Comparison of ENCODE assay signal across 7 mouse cellular contexts in genomic region chr17:35047688-35048087, GRCm38 (mm10). TPM values are rescaled to one million over a fixed set of nuclear protein-coding genes. Genes with fewer than 3 reads are reported as not detected.
DNase-seq lines count a peak whose midpoint lies in the region; ATAC-seq lines count a peak whose summit lies in the region.

No protein-coding gene starts in this region.

- H3K4me1 ChIP-seq in midbrain, embryonic 12.5 days: peaks cover 61% of the 10 kb centered on the region
- H3K4me1 ChIP-seq in midbrain, embryonic 15.5 days: peaks cover 32% of the 10 kb centered on the region
- H3K4me1 ChIP-seq in heart, embryonic 15.5 days (replicated peaks): peaks cover 57% of the 10 kb centered on the region
- peaks cover 56% of the 10 kb centered on the region for H3K4me1 ChIP-seq in stomach, embryonic 16.5 days (ENCODE audit: control insufficient read depth, insufficient read depth, low read length)

- H3K9ac ChIP-seq in midbrain, embryonic 12.5 days (replicated peaks): no peak overlapping the region
- no peak overlapping the region for H3K9ac ChIP-seq in midbrain, embryonic 15.5 days
- peak overlapping the region; percentile 27; the same call in 1 of the 2 replicates for H3K9ac ChIP-seq in heart, embryonic 15.5 days
- H3K9ac ChIP-seq in stomach, embryonic 16.5 days (ENCODE audit: low read length): peak overlapping the region; percentile 28; the same call in 1 of the 2 replicates

- DNase-seq in kidney, postnatal 36 days: peak; percentile 67 to 89
- no peak for DNase-seq in thymus, postnatal 0 days (ENCODE audit: low spot score)
- DNase-seq in gastrocnemius, postnatal 10 days: no peak

- no peak overlapping the region for H3K4me3 ChIP-seq in midbrain, embryonic 12.5 days
- H3K4me3 ChIP-seq in midbrain, embryonic 15.5 days: no peak overlapping the region
- 0 out of 2 replicates have a peak overlapping the region, but pooled peaks have one; percentile 4 for H3K4me3 ChIP-seq in heart, embryonic 15.5 days
- 0 out of 2 replicates have a peak overlapping the region, but pooled peaks have one; percentile 3 for H3K4me3 ChIP-seq in stomach, embryonic 16.5 days (replicated peaks; ENCODE audit: low read length)

- 0 out of 2 replicates have a peak, but pooled peaks cover under 1% of the 10 kb centered on the region for H3K36me3 ChIP-seq in midbrain, embryonic 12.5 days
- H3K36me3 ChIP-seq in midbrain, embryonic 15.5 days (replicated peaks): no peaks in the 10 kb centered on the region
- peaks cover 5% of the 10 kb centered on the region; the same call in 1 of the 2 replicates for H3K36me3 ChIP-seq in heart, embryonic 15.5 days
- H3K36me3 ChIP-seq in stomach, embryonic 16.5 days (ENCODE audit: control insufficient read depth, insufficient read depth, low read length): peaks cover under 1% of the 10 kb centered on the region; the same call in 1 of the 2 replicates

- H3K27me3 ChIP-seq in midbrain, embryonic 12.5 days: no peaks in the 10 kb centered on the region
- H3K27me3 ChIP-seq in midbrain, embryonic 15.5 days (replicated peaks): no peaks in the 10 kb centered on the region
- no peaks in the 10 kb centered on the region for H3K27me3 ChIP-seq in heart, embryonic 15.5 days
- no peaks in the 10 kb centered on the region for H3K27me3 ChIP-seq in stomach, embryonic 16.5 days (ENCODE audit: control insufficient read depth, insufficient read depth, low read length)

- no peak for ATAC-seq in midbrain, embryonic 12.5 days (ENCODE audit: low FRiP score, low read depth)
- no peak for ATAC-seq in midbrain, embryonic 15.5 days (replicated peaks)
- no peak for ATAC-seq in heart, embryonic 15.5 days (replicated peaks; ENCODE audit: insufficient number of reproducible peaks, insufficient read depth, low FRiP score, low read depth)
- ATAC-seq in stomach, embryonic 16.5 days (ENCODE audit: insufficient read depth, low FRiP score): no peak

- H3K27ac ChIP-seq in midbrain, embryonic 12.5 days (replicated peaks): peak overlapping the region; percentile 61; the same call in 1 of the 2 replicates
- no peak overlapping the region for H3K27ac ChIP-seq in midbrain, embryonic 15.5 days
- peak overlapping the region; percentile 98 for H3K27ac ChIP-seq in heart, embryonic 15.5 days
- peak overlapping the region; percentile 99 for H3K27ac ChIP-seq in stomach, embryonic 16.5 days (ENCODE audit: low read length)

- no peak overlapping the region for H3K4me2 ChIP-seq in midbrain, embryonic 12.5 days (replicated peaks)
- no peak overlapping the region for H3K4me2 ChIP-seq in midbrain, embryonic 15.5 days
- H3K4me2 ChIP-seq in heart, embryonic 15.5 days: peak overlapping the region; percentile 76
- peak overlapping the region; percentile 100 for H3K4me2 ChIP-seq in stomach, embryonic 16.5 days (ENCODE audit: low read depth, low read length)

- H3K9me3 ChIP-seq in midbrain, embryonic 12.5 days: no peaks in the 10 kb centered on the region
- no peaks in the 10 kb centered on the region for H3K9me3 ChIP-seq in midbrain, embryonic 15.5 days
- H3K9me3 ChIP-seq in heart, embryonic 15.5 days (replicated peaks): no peaks in the 10 kb centered on the region
- H3K9me3 ChIP-seq in stomach, embryonic 16.5 days (replicated peaks; ENCODE audit: control insufficient read depth, low read length): no peaks in the 10 kb centered on the region

- WGBS in midbrain, embryonic 12.5 days: 57% methylated on average over 1 of the region's 1 CpGs
- WGBS in midbrain, embryonic 15.5 days: 49% methylated on average over 1 of the region's 1 CpGs
- 37% methylated on average over 1 of the region's 1 CpGs for WGBS in heart, embryonic 15.5 days
- WGBS in stomach, embryonic 16.5 days: 26% methylated on average over 1 of the region's 1 CpGs

RNA-seq across cellular contexts. Expression of gene Msh5, which starts 1.1 kb away (rescaled TPM):
- 6.9 and 7.6 TPM in 2 replicates for polyA plus RNA-seq in midbrain, embryonic 12.5 days (2016; fragmentation: Nextera tagmentation; extraction: Ambion mirVana)
- 1.6 and 3.3 TPM in 2 replicates for polyA plus RNA-seq in midbrain, embryonic 15.5 days (2015; fragmentation: Nextera tagmentation; extraction: Ambion mirVana)
- polyA plus RNA-seq in heart, embryonic 15.5 days (2015; fragmentation: Nextera tagmentation; extraction: Ambion mirVana): 2.7 and 3.8 TPM in 2 replicates
- polyA plus RNA-seq in stomach, embryonic 16.5 days (2015; fragmentation: Nextera tagmentation; extraction: Ambion mirVana): 3.9 and 4.2 TPM in 2 replicates
- polyA plus RNA-seq in thymus, postnatal 0 days (2015; fragmentation: Nextera tagmentation; extraction: Ambion mirVana): 8.9 and 13.5 TPM in 2 replicates
- total RNA-seq in gastrocnemius, postnatal 10 days (2021): 1 to 10 TPM; 1.5 to 3.5 TPM

RNA-seq across cellular contexts. Expression of gene Clic1, which starts 2.1 kb away (rescaled TPM):
- polyA plus RNA-seq in midbrain, embryonic 12.5 days (2016; fragmentation: Nextera tagmentation; extraction: Ambion mirVana): 145 and 165 TPM in 2 replicates
- 62.4 and 72.1 TPM in 2 replicates for polyA plus RNA-seq in midbrain, embryonic 15.5 days (2015; fragmentation: Nextera tagmentation; extraction: Ambion mirVana)
- 307 and 332 TPM in 2 replicates for polyA plus RNA-seq in heart, embryonic 15.5 days (2015; fragmentation: Nextera tagmentation; extraction: Ambion mirVana)
- polyA plus RNA-seq in stomach, embryonic 16.5 days (2015; fragmentation: Nextera tagmentation; extraction: Ambion mirVana): 396 and 441 TPM in 2 replicates
- 501 and 524 TPM in 2 replicates for polyA plus RNA-seq in thymus, postnatal 0 days (2015; fragmentation: Nextera tagmentation; extraction: Ambion mirVana)
- total RNA-seq in gastrocnemius, postnatal 10 days (2021): 10 to 100 TPM; 39.2 to 50.5 TPM

RNA-seq across cellular contexts. Expression of gene Ddah2, which starts 11.1 kb away (rescaled TPM):
- polyA plus RNA-seq in midbrain, embryonic 12.5 days (2016; fragmentation: Nextera tagmentation; extraction: Ambion mirVana): 595 and 615 TPM in 2 replicates
- 337 and 380 TPM in 2 replicates for polyA plus RNA-seq in midbrain, embryonic 15.5 days (2015; fragmentation: Nextera tagmentation; extraction: Ambion mirVana)
- 168 and 202 TPM in 2 replicates for polyA plus RNA-seq in heart, embryonic 15.5 days (2015; fragmentation: Nextera tagmentation; extraction: Ambion mirVana)
- 190 and 193 TPM in 2 replicates for polyA plus RNA-seq in stomach, embryonic 16.5 days (2015; fragmentation: Nextera tagmentation; extraction: Ambion mirVana)
- 51.6 and 57.5 TPM in 2 replicates for polyA plus RNA-seq in thymus, postnatal 0 days (2015; fragmentation: Nextera tagmentation; extraction: Ambion mirVana)
- total RNA-seq in gastrocnemius, postnatal 10 days (2021): 10 to 100 TPM; 45.3 to 51.9 TPM

RNA-seq across cellular contexts. Expression of gene Ly6g6c, which starts 17.5 kb away (rescaled TPM):
- polyA plus RNA-seq in midbrain, embryonic 12.5 days (2016; fragmentation: Nextera tagmentation; extraction: Ambion mirVana): not detected in 2 replicates
- polyA plus RNA-seq in midbrain, embryonic 15.5 days (2015; fragmentation: Nextera tagmentation; extraction: Ambion mirVana): 0.31 TPM in 1 of 2 replicates, not detected in the other
- 0.14 TPM in 1 of 2 replicates, not detected in the other for polyA plus RNA-seq in heart, embryonic 15.5 days (2015; fragmentation: Nextera tagmentation; extraction: Ambion mirVana)
- 50.6 and 109 TPM in 2 replicates for polyA plus RNA-seq in stomach, embryonic 16.5 days (2015; fragmentation: Nextera tagmentation; extraction: Ambion mirVana)
- polyA plus RNA-seq in thymus, postnatal 0 days (2015; fragmentation: Nextera tagmentation; extraction: Ambion mirVana): 0.27 and 0.57 TPM in 2 replicates
- total RNA-seq in gastrocnemius, postnatal 10 days (2021): not detected

RNA-seq across cellular contexts. Expression of gene Mpig6b, which starts 18.3 kb away (rescaled TPM):
- 0.52 and 0.93 TPM in 2 replicates for polyA plus RNA-seq in midbrain, embryonic 12.5 days (2016; fragmentation: Nextera tagmentation; extraction: Ambion mirVana)
- 0.21 and 0.43 TPM in 2 replicates for polyA plus RNA-seq in midbrain, embryonic 15.5 days (2015; fragmentation: Nextera tagmentation; extraction: Ambion mirVana)
- 0.77 and 0.81 TPM in 2 replicates for polyA plus RNA-seq in heart, embryonic 15.5 days (2015; fragmentation: Nextera tagmentation; extraction: Ambion mirVana)
- 0.48 and 1.0 TPM in 2 replicates for polyA plus RNA-seq in stomach, embryonic 16.5 days (2015; fragmentation: Nextera tagmentation; extraction: Ambion mirVana)
- 0.06 and 0.08 TPM in 2 replicates for polyA plus RNA-seq in thymus, postnatal 0 days (2015; fragmentation: Nextera tagmentation; extraction: Ambion mirVana)
- total RNA-seq in gastrocnemius, postnatal 10 days (2021): under 1 TPM in 1 of 2 experiments, not detected in 1; 0.20 TPM

Comparison
In these comparisons a context has a peak if more than half of its experiments do, and no peak if none do; other contexts are left out.
1. H3K4me2 ChIP-seq: peak in heart, embryonic 15.5 days (single experiment) and stomach, embryonic 16.5 days (single experiment); none in midbrain, embryonic 12.5 days (single experiment) and midbrain, embryonic 15.5 days (single experiment).
2. H3K4me3 ChIP-seq: peak in heart, embryonic 15.5 days (single experiment) and stomach, embryonic 16.5 days (single experiment); none in midbrain, embryonic 12.5 days (single experiment) and midbrain, embryonic 15.5 days (single experiment).
3. H3K9ac ChIP-seq: peak in heart, embryonic 15.5 days (single experiment) and stomach, embryonic 16.5 days (single experiment); none in midbrain, embryonic 12.5 days (single experiment) and midbrain, embryonic 15.5 days (single experiment).
4. DNase-seq: peak in kidney, postnatal 36 days (2 of 2); none in thymus, postnatal 0 days (single experiment) and gastrocnemius, postnatal 10 days (single experiment).